Mouse (Mus musculus) midbrain, embryonic 13.5 days (tissue): ENCODE measurements around the gene Calcoco1. TPM values are rescaled to one million over a fixed set of nuclear protein-coding genes. Genes with fewer than 3 reads are reported as not detected.

ENCODE experiments used
- ATAC-seq: fragments of 200-750 bp; cut with Nextera tagmentation; 2 replicates; pipeline ENCODE4 v1.8.0; 2017; ENCODE audit warnings: mild to moderate bottlenecking, moderate TSS enrichment, moderate library complexity
- H3K27ac ChIP-seq: fragments of 300-500 bp; sonication (generic); 2 replicates; pipeline ENCODE4 v1.5.1; 2015; ENCODE audit warnings: inconsistent platforms, mild to moderate bottlenecking, moderate library complexity
- H3K27me3 ChIP-seq: fragments of 300-500 bp; sonication (generic); 2 replicates; pipeline ENCODE4 v1.6.1; 2015; ENCODE audit warnings: mild to moderate bottlenecking, inconsistent platforms
- H3K36me3 ChIP-seq: fragments of 300-500 bp; sonication (generic); 2 replicates; pipeline ENCODE4 v1.6.1; 2015; ENCODE audit warnings: mild to moderate bottlenecking, inconsistent platforms
- H3K4me1 ChIP-seq: fragments of 300-500 bp; sonication (generic); replicated peaks from 2 replicates; pipeline ENCODE4 v1.6.1; 2015; ENCODE audit warnings: inconsistent platforms
- H3K4me2 ChIP-seq: fragments of 300-500 bp; sonication (generic); replicated peaks from 2 replicates; pipeline ENCODE4 v1.6.1; 2015; ENCODE audit warnings: moderate library complexity, mild to moderate bottlenecking, inconsistent platforms
- H3K4me3 ChIP-seq: fragments of 300-500 bp; sonication (generic); replicated peaks from 2 replicates; pipeline ENCODE4 v1.5.1; 2015; ENCODE audit warnings: mild to moderate bottlenecking, inconsistent platforms
- H3K9ac ChIP-seq: fragments of 300-500 bp; sonication (generic); replicated peaks from 2 replicates; pipeline ENCODE4 v1.6.1; 2015; ENCODE audit warnings: mild to moderate bottlenecking, inconsistent platforms
- H3K9me3 ChIP-seq: fragments of 300-500 bp; sonication (generic); 2 replicates; pipeline ENCODE4 v1.6.1; 2016; ENCODE audit warnings: mild to moderate bottlenecking, inconsistent platforms
- WGBS: fragments of 180-500 bp; shearing (Covaris S2); methylation state at CpG from one replicate; pipeline ENCODE4 v1.1.7; 2015; 5-methylcytosine and 5-hydroxymethylcytosine counted together
- polyA plus RNA-seq: library from polyadenylated mRNA; unstranded; fragments of >200 nt; fragmentation: Nextera tagmentation; extraction: Ambion mirVana; gene quantifications from 2 replicates; pipeline ENCODE4 v1.2.1, GENCODE M21; 2015

Calcoco1 gene
- 41.9 and 51.1 TPM in 2 replicates for polyA plus RNA-seq

DNA sequence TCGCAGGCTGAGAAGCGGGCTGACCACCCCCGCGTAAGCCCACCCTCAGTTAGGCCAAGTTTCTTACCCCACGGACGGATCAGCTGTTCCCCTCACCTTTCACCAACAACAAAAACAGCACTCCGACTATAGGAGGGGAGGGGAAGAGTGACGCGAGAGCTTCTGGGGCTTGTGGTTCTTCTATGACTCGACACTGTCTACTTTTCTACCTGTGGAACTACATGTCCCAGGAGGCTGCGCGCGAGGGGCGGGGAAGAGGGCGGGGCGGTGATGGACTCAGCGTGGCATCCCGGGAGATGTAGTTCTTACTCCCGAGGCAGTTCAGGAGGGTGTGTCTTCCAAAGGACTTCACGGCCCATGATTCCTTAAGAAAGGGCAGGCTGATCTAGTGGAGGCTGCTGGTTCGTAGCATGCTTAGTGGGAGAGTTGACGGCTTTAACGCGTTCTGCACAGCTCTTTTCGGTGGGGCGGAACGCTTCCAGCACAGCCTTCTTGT is at the start of gene Calcoco1:
TSS of gene Calcoco1 (minus strand) at position 199 of the 496 bp plus-strand sequence.
- WGBS: under 1% methylated on average over 27 of the region's 27 CpGs
- Histone ChIP-seq H3K27me3 (no peaks in the 10 kb centered on the region), H3K36me3 (peaks cover 23% of the 10 kb centered on the region), H3K9me3 (no peaks in the 10 kb centered on the region), H3K4me1 (peaks cover 15% of the 10 kb centered on the region), H3K4me3 (peak within 1 kb of the TSS; percentile 65), H3K27ac (no peak within 1 kb of the TSS), H3K4me2 (peak within 1 kb of the TSS; percentile 75), H3K9ac (peak within 1 kb of the TSS; percentile 69)
- peak; percentile 100 for ATAC-seq

DNA sequence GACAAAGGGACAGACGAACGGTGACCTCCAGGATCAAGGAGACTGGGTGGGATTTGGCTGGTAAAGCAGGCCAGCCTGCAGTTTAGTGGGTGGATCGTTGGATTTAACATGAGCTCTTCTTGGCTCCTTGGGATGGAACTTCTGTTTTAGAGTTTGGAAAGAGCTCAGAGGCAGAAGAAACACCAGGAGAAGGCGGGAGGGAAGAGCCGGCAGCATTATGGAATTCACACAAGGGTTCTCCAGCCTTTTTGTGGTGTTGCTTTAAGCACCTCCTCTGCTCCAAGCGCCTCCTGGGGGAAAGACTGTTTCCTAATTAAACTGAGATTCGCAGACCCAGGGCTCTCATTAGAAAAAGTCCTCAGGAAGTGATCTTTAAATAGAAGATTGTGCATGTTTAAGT is 48.9 kb upstream of the Calcoco1 start:
- H3K4me1 ChIP-seq: no peaks in the 10 kb centered on the region
- WGBS: 42% methylated on average over 7 of the region's 7 CpGs
- no peak overlapping the region for H3K4me2 ChIP-seq
- no peaks in the 10 kb centered on the region for H3K9me3 ChIP-seq
- no peak for ATAC-seq
- H3K4me3 ChIP-seq: no peak overlapping the region
- no peaks in the 10 kb centered on the region for H3K36me3 ChIP-seq
- H3K27ac ChIP-seq: no peak overlapping the region
- H3K9ac ChIP-seq: no peak overlapping the region
- peaks cover 5% of the 10 kb centered on the region; the same call in 1 of the 2 replicates for H3K27me3 ChIP-seq

DNA sequence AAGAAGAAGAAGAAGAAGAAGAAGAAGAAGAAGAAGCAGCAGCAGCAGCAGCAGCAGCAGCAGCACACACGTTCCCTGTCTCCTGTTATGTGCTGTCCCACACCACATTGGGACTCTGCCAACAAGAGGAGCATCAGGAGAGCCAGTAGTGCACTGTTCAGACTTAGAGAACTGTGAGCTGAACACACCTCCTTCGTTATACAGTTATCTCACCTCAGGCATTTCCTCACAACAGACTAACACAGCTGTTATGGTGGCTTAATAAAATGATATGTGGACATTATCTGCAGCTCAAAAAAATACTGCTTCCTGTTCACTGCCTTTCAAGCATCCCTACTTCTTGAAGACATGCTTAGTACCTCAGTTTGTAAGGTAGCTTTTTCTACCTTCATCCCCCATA is 43.2 kb upstream of the Calcoco1 start:
- H3K4me3 ChIP-seq: no peak overlapping the region
- H3K36me3 ChIP-seq: no peaks in the 10 kb centered on the region
- WGBS: 40% methylated on average over 2 of the region's 2 CpGs
- no peak overlapping the region for H3K27ac ChIP-seq
- H3K9me3 ChIP-seq: no peaks in the 10 kb centered on the region
- no peak overlapping the region for H3K9ac ChIP-seq
- ATAC-seq: no peak
- no peak overlapping the region for H3K4me2 ChIP-seq
- H3K4me1 ChIP-seq: no peaks in the 10 kb centered on the region
- peaks cover 42% of the 10 kb centered on the region for H3K27me3 ChIP-seq

DNA sequence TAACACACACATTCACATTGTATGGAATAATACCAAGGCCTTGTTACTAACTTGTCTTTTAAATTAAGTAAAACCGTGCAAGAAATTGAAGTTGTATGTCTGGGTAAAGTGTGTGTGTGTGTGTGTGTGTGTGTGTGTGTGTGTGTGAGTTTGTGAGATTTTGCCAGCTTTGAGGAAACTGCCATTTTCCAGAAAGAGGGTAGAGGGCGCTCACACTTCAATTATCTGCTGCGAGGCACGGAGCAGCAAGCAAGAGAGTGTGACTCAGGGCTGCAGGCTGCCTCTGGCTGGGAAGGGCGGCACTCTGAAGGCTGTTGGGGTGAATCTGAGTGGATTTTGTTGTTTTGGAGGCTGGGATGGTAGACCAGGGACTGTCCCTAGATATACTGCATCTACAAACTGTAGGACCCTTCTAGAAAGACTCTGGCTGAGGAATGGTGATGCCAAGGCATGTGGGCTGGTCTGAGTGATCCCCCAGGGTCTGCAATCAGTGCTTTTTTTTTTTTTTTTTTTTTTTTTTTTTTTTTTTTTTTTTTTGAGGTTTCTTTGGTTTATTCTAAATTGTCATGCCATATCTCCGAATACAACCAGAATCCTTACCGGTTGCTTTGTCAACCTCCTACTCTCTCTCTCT is 39.9 kb upstream of the Calcoco1 start:
- Histone ChIP-seq H3K27me3 (peaks cover 65% of the 10 kb centered on the region), H3K36me3 (no peaks in the 10 kb centered on the region), H3K27ac (no peak overlapping the region), H3K9ac (no peak overlapping the region), H3K9me3 (no peaks in the 10 kb centered on the region), H3K4me3 (no peak overlapping the region), H3K4me1 (no peaks in the 10 kb centered on the region), H3K4me2 (no peak overlapping the region)
- peak; percentile 93 for ATAC-seq
- 6% methylated on average over 7 of the region's 7 CpGs for WGBS

DNA sequence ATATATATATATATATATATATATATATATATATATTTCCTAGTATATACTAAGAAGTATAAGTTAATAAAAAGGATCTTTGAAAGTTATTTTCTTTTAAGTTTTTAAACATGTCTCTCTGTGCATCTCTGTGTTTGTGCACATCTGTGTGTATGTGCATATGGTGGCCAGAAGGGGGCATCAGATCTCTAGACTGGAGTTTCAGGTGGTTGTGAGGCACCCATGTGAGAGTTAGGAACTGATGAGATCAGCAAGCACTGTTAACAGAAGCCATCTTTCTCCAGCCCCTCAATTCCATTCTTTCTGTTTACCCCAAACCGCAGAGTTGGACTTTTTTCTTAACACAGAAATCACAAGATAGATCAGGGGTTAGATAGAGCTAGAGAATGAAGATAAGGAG is 35.7 kb upstream of the Calcoco1 start:
- H3K9me3 ChIP-seq: no peaks in the 10 kb centered on the region
- H3K27ac ChIP-seq: no peak overlapping the region
- peaks cover 9% of the 10 kb centered on the region for H3K4me1 ChIP-seq
- ATAC-seq: no peak
- H3K4me3 ChIP-seq: no peak overlapping the region
- H3K9ac ChIP-seq: no peak overlapping the region
- H3K36me3 ChIP-seq: no peaks in the 10 kb centered on the region
- 92% methylated on average over 1 of the region's 1 CpGs for WGBS
- H3K4me2 ChIP-seq: no peak overlapping the region
- peaks cover 63% of the 10 kb centered on the region for H3K27me3 ChIP-seq

DNA sequence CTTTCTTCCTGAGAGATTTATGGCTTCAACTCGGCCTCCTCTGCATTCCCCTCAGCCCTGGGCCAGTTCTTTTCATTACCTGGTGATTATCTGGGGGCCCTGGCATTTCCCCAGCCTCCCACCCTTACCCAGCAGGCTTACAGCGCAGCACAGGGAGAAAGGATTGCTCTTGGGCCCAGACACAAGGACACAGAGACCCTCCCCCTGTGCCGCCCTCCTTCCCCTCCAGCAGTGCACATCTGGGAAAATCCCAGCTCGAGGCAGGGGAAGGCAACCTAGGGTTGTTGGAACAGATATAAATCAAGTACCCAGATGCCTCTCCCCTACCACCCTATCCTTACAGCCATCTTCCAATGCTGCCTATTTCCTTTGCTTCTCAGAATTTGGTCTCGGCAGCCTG is 33.1 kb upstream of the Calcoco1 start:
- H3K9me3 ChIP-seq: no peaks in the 10 kb centered on the region
- no peak overlapping the region for H3K4me2 ChIP-seq
- H3K27me3 ChIP-seq: peaks cover 63% of the 10 kb centered on the region
- no peaks in the 10 kb centered on the region for H3K36me3 ChIP-seq
- WGBS: 31% methylated on average over 5 of the region's 5 CpGs
- ATAC-seq: no peak
- H3K4me3 ChIP-seq: no peak overlapping the region
- peak overlapping the region; percentile 52 for H3K27ac ChIP-seq
- H3K4me1 ChIP-seq: peaks cover 9% of the 10 kb centered on the region
- H3K9ac ChIP-seq: no peak overlapping the region

DNA sequence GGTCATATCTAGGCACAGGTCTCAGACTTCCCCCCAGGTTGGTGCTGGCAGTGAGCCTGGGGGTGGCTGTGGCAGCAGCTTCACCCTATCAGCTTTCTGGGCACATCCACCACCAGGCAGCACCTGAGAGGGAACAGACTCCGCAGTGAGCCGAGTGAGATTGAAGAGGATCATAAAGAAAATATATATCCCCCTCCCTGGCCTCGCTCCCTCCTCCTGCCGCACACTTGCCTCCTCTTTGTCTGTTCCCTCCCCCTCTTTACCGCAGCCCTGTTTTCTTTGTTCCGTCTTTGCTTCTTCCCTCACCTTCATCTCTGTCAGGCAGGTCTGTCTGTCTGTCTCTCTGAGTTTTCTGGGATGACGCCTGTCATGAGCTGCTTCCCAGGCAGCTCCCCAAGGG is 32.4 kb upstream of the Calcoco1 start:
- Histone ChIP-seq H3K4me3 (no peak overlapping the region), H3K4me1 (peaks cover 9% of the 10 kb centered on the region), H3K9ac (no peak overlapping the region), H3K9me3 (no peaks in the 10 kb centered on the region), H3K36me3 (no peaks in the 10 kb centered on the region), H3K4me2 (no peak overlapping the region), H3K27me3 (peaks cover 61% of the 10 kb centered on the region), H3K27ac (peak overlapping the region; percentile 52)
- no peak for ATAC-seq
- WGBS: 47% methylated on average over 7 of the region's 7 CpGs

DNA sequence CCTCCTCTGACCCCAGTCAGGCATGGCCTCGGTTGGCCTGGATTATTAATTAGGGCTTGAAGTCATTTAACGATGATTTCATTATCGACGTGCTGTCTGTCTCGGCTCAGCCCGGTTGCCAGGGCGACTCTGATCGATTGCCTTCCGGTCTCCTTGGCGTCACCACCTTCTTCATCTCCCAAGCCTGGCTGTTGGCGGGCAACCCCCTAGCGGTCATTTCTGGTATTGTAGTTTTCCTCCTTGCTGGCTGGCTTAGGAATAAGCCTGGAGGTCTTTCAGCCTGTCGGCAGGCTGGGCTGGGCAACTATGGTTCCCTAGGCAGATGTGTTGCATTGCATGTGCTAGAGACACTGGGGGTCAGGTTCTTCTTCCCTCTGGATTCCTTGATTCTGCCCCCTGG is 31.2 kb upstream of the Calcoco1 start:
- Histone ChIP-seq H3K36me3 (no peaks in the 10 kb centered on the region), H3K4me3 (no peak overlapping the region), H3K4me1 (peaks cover 12% of the 10 kb centered on the region), H3K27me3 (peaks cover 66% of the 10 kb centered on the region), H3K9ac (no peak overlapping the region), H3K27ac (peak overlapping the region; percentile 48; the same call in 1 of the 2 replicates), H3K4me2 (0 out of 2 replicates have a peak overlapping the region, but pooled peaks have one; percentile 24), H3K9me3 (no peaks in the 10 kb centered on the region)
- WGBS: 4% methylated on average over 13 of the region's 13 CpGs
- ATAC-seq: peak; percentile 49; the same call in 1 of the 2 replicates

DNA sequence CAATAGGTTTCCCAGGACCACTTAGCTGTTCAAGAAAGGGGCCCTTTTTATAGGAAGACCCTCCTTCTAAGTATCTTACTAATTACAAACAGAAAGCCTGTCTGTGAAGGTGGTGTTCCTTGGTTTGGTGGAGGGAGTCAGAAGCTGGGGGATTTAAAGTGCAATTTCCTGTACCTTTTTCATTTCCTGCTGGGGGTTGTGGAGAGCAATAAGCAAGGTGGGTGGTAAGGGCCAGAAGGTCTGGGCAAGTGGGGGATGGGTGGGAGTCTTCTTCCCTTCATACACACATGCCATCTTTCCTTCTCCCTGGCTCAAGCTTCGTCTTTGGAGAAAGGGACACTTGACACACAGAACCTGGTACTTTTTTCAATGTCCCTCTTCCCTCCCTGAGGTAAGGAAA is 30.2 kb upstream of the Calcoco1 start:
- no peak for ATAC-seq
- peaks cover 61% of the 10 kb centered on the region for H3K27me3 ChIP-seq
- no peaks in the 10 kb centered on the region for H3K9me3 ChIP-seq
- H3K4me1 ChIP-seq: peaks cover 21% of the 10 kb centered on the region
- 81% methylated on average over 1 of the region's 1 CpGs for WGBS
- H3K27ac ChIP-seq: no peak overlapping the region
- no peak overlapping the region for H3K4me3 ChIP-seq
- H3K36me3 ChIP-seq: no peaks in the 10 kb centered on the region
- no peak overlapping the region for H3K4me2 ChIP-seq
- no peak overlapping the region for H3K9ac ChIP-seq

DNA sequence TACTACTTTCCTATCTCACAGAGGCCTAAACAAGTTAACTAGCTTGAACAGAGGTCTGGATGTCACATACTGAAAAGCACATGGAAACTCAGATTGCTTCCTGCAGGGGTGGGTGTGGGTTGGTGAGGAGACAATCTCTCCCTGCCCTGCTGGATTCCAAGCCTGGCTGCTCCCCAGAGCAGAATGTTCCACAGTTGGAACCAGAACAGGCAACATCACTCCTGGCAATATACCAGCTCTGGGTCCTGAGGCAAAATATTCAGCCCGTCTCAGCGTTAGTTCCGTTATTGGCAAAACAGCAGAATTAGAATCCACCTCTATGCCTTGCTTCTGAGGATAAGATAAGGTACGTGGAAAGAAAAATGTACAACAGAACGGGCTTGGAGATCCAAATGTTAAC is 28.3 kb upstream of the Calcoco1 start:
- H3K4me3 ChIP-seq: no peak overlapping the region
- no peaks in the 10 kb centered on the region for H3K9me3 ChIP-seq
- peaks cover 63% of the 10 kb centered on the region for H3K27me3 ChIP-seq
- ATAC-seq: no peak
- H3K36me3 ChIP-seq: no peaks in the 10 kb centered on the region
- WGBS: 81% methylated on average over 5 of the region's 5 CpGs
- H3K9ac ChIP-seq: no peak overlapping the region
- peaks cover 40% of the 10 kb centered on the region for H3K4me1 ChIP-seq
- H3K4me2 ChIP-seq: no peak overlapping the region
- no peak overlapping the region for H3K27ac ChIP-seq

DNA sequence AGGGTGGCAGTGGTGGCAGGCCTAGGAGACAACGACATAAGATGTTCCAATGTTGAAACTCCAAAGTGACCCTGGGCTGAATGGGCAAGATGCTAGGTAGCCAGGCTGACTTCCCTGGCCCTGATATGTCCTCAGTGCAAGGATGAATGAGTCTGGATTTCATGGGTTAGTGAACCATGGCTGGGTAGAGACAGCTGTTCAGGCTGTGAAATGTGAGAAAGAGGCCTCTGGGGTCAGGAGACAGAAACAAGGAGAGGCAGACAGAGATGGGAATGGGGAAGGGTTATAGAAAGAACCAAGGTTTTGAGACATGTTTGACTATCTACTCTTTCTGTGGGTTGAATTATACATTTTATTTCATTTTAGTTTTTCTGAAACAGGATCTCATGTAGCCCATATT is 27.1 kb upstream of the Calcoco1 start:
- no peak overlapping the region for H3K4me3 ChIP-seq
- H3K9ac ChIP-seq: no peak overlapping the region
- H3K27me3 ChIP-seq: peaks cover 59% of the 10 kb centered on the region
- no peak overlapping the region for H3K4me2 ChIP-seq
- no peak for ATAC-seq
- WGBS: 70% methylated on average over 1 of the region's 1 CpGs
- no peak overlapping the region for H3K27ac ChIP-seq
- H3K4me1 ChIP-seq: peaks cover 46% of the 10 kb centered on the region
- H3K36me3 ChIP-seq: no peaks in the 10 kb centered on the region
- no peaks in the 10 kb centered on the region for H3K9me3 ChIP-seq

DNA sequence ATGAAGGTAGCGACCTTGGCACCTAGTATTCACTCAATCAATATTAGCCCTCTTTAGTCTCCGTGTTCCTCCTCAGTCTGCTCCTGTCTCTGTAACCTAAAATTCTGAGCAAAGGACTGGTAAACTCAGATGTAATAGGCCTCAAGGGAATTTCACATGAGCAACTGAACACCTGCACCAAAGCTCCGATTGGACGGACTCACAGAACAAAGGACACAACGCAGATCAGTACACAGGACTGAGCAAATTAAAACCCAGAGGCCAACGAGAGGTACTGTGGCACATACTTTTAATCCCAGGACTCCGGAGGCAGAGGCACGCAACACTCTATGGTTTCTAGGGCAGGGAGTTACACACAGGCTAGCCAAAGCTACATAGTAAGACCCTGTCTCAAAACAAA is 25.9 kb upstream of the Calcoco1 start:
- 13% methylated on average over 8 of the region's 8 CpGs for WGBS
- Histone ChIP-seq H3K9me3 (no peaks in the 10 kb centered on the region), H3K9ac (no peak overlapping the region), H3K4me2 (peak overlapping the region; percentile 69), H3K36me3 (no peaks in the 10 kb centered on the region), H3K4me3 (peak overlapping the region; percentile 39; the same call in 1 of the 2 replicates), H3K27ac (peak overlapping the region; percentile 99), H3K4me1 (peaks cover 56% of the 10 kb centered on the region), H3K27me3 (peaks cover 56% of the 10 kb centered on the region)
- no peak for ATAC-seq

DNA sequence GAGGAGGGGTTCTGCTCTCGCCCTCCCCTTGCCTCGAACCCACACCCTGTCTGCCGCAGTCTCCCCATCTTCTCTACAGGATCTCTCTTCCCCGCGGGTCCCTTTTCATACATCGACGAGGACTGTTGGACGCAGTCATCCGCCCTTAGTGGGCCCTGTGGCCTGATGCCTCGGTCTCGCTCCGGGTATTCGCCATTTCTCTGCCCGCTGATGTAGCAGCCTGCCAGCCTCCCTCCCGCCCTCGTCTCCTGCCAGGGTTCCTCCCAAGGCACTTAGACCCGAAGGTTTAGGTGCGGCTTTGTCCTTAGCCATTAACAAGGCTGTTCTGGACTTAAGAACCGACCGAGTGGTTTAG is 25.3 kb upstream of the Calcoco1 start:
- no peak for ATAC-seq
- H3K27me3 ChIP-seq: peaks cover 51% of the 10 kb centered on the region
- peak overlapping the region; percentile 39 for H3K4me3 ChIP-seq
- under 1% methylated on average over 20 of the region's 20 CpGs for WGBS
- H3K9me3 ChIP-seq: no peaks in the 10 kb centered on the region
- H3K4me1 ChIP-seq: peaks cover 57% of the 10 kb centered on the region
- H3K9ac ChIP-seq: peak overlapping the region; percentile 75
- H3K4me2 ChIP-seq: peak overlapping the region; percentile 69
- H3K27ac ChIP-seq: peak overlapping the region; percentile 99
- H3K36me3 ChIP-seq: no peaks in the 10 kb centered on the region
